Mouse (Mus musculus) intestine, embryonic 16.5 days (tissue): ENCODE measurements around the gene Myl3. TPM values are rescaled to one million over a fixed set of nuclear protein-coding genes. Genes with fewer than 3 reads are reported as not detected.

Experiments used
- ATAC-seq: fragments of 200-750 bp; cut with Nextera tagmentation; 2 replicates; pipeline ENCODE4 v1.8.0; 2017; ENCODE audit warnings: moderate TSS enrichment, moderate library complexity
- H3K27ac ChIP-seq: fragments of 300-500 bp; sonication (generic); 2 replicates; pipeline ENCODE4 v1.5.1; 2014; ENCODE audit warnings: mild to moderate bottlenecking, low read length
- H3K27me3 ChIP-seq: fragments of 300-500 bp; sonication (generic); replicated peaks from 2 replicates; pipeline ENCODE4 v1.6.1; 2014; ENCODE audit warnings: low read length, control low read depth, mixed read lengths; ENCODE audit not compliant: control insufficient read depth, insufficient read depth
- H3K36me3 ChIP-seq: fragments of 300-500 bp; sonication (generic); 2 replicates; pipeline ENCODE4 v1.6.1; 2014; ENCODE audit warnings: low read length, control low read depth; ENCODE audit not compliant: control insufficient read depth, insufficient read depth
- H3K4me1 ChIP-seq: fragments of 300-500 bp; sonication (generic); 2 replicates; pipeline ENCODE4 v1.6.1; 2014; ENCODE audit warnings: low read length, control low read depth, mixed read lengths; ENCODE audit not compliant: control insufficient read depth, insufficient read depth
- H3K4me2 ChIP-seq: fragments of 300-500 bp; sonication (generic); 2 replicates; pipeline ENCODE4 v1.6.1; 2014; ENCODE audit warnings: low read depth, low read length, control low read depth
- H3K4me3 ChIP-seq: fragments of 300-500 bp; sonication (generic); 2 replicates; pipeline ENCODE4 v1.5.1; 2014; ENCODE audit warnings: mild to moderate bottlenecking, low read length
- H3K9ac ChIP-seq: fragments of 300-500 bp; sonication (generic); 2 replicates; pipeline ENCODE4 v1.6.1; 2014; ENCODE audit warnings: low read depth, low read length
- H3K9me3 ChIP-seq: fragments of 300-500 bp; sonication (generic); 2 replicates; pipeline ENCODE4 v1.6.1; 2016; ENCODE audit warnings: low read length, control low read depth; ENCODE audit not compliant: control insufficient read depth
- WGBS: fragments of 180-500 bp; shearing (Covaris S2); extraction: QIAGEN DNeasy Blood & Tissue Kit; methylation state at CpG from one replicate; pipeline ENCODE4 v1.1.7; 2014; 5-methylcytosine and 5-hydroxymethylcytosine counted together
- polyA plus RNA-seq: library from polyadenylated mRNA; unstranded; fragments of >200 nt; fragmentation: Nextera tagmentation; extraction: Ambion mirVana; gene quantifications from 2 replicates; pipeline ENCODE4 v1.2.1, GENCODE M21; 2015

Gene Myl3
- polyA plus RNA-seq, result 0.67 and 0.71 TPM in 2 replicates

- Histone ChIP-seq H3K27ac (peak within 1 kb of the TSS; percentile 74), H3K27me3 (peaks cover 11% of the 10 kb centered on the region; the same call in 1 of the 2 replicates), H3K36me3 (no peaks in the 10 kb centered on the region), H3K4me3 (peak within 1 kb of the TSS; percentile 66), H3K4me2 (peak within 1 kb of the TSS; percentile 88), H3K9me3 (no peaks in the 10 kb centered on the region), H3K9ac (peak within 1 kb of the TSS; percentile 77), H3K4me1 (peaks cover 10% of the 10 kb centered on the region; the same call in 1 of the 2 replicates)
- no peak for ATAC-seq
- 4% methylated on average over 14 of the region's 17 CpGs for WGBS
These were observed at the start of gene Myl3 for GRCm38 (mm10) chr9:110741711-110742294. Gene Myl3, plus strand, starts transcription at chr9:110741861.

- no peak for ATAC-seq
- H3K4me2 ChIP-seq, result no peak overlapping the region
- peaks cover 22% of the 10 kb centered on the region for H3K4me1 ChIP-seq
- no peak overlapping the region for H3K4me3 ChIP-seq
- no peaks in the 10 kb centered on the region for H3K27me3 ChIP-seq
- 73% methylated on average over 4 of the region's 4 CpGs for WGBS
- H3K9ac ChIP-seq, result no peak overlapping the region
- no peak overlapping the region for H3K27ac ChIP-seq
- H3K9me3 ChIP-seq, result no peaks in the 10 kb centered on the region
- no peaks in the 10 kb centered on the region; the same call in 1 of the 2 replicates for H3K36me3 ChIP-seq
These were observed 46.4 kb upstream of the Myl3 start for GRCm38 (mm10) chr9:110695165-110695755.

GRCm38 (mm10) chr9:110696427-110696826, 45.2 kb upstream of the Myl3 start:
- Histone ChIP-seq H3K9me3 (no peaks in the 10 kb centered on the region), H3K4me1 (peaks cover 27% of the 10 kb centered on the region), H3K27me3 (no peaks in the 10 kb centered on the region), H3K4me3 (no peak overlapping the region), H3K9ac (no peak overlapping the region), H3K27ac (no peak overlapping the region), H3K4me2 (no peak overlapping the region), H3K36me3 (no peaks in the 10 kb centered on the region; the same call in 1 of the 2 replicates)
- WGBS, result 87% methylated on average over 5 of the region's 5 CpGs
- ATAC-seq, result no peak

- Histone ChIP-seq H3K27ac (no peak overlapping the region), H3K9ac (no peak overlapping the region), H3K4me1 (peaks cover 35% of the 10 kb centered on the region), H3K9me3 (no peaks in the 10 kb centered on the region), H3K36me3 (no peaks in the 10 kb centered on the region; the same call in 1 of the 2 replicates), H3K4me3 (no peak overlapping the region), H3K4me2 (no peak overlapping the region), H3K27me3 (no peaks in the 10 kb centered on the region)
- no peak for ATAC-seq
- WGBS, result 93% methylated on average over 3 of the region's 3 CpGs
These were observed 44.2 kb upstream of the Myl3 start for GRCm38 (mm10) chr9:110697465-110697864.

- 67% methylated on average over 3 of the region's 3 CpGs for WGBS
- peak; percentile 72 for ATAC-seq
- Histone ChIP-seq H3K4me3 (no peak overlapping the region), H3K9me3 (no peaks in the 10 kb centered on the region), H3K9ac (no peak overlapping the region), H3K4me1 (peaks cover 43% of the 10 kb centered on the region), H3K4me2 (no peak overlapping the region), H3K36me3 (peaks cover under 1% of the 10 kb centered on the region; the same call in 1 of the 2 replicates), H3K27ac (no peak overlapping the region), H3K27me3 (no peaks in the 10 kb centered on the region)
These were observed 42.1 kb upstream of the Myl3 start for GRCm38 (mm10) chr9:110699574-110699973.

- Histone ChIP-seq H3K36me3 (peaks cover 3% of the 10 kb centered on the region; the same call in 1 of the 2 replicates), H3K9me3 (no peaks in the 10 kb centered on the region), H3K4me3 (no peak overlapping the region), H3K4me2 (no peak overlapping the region), H3K4me1 (peaks cover 36% of the 10 kb centered on the region), H3K9ac (no peak overlapping the region), H3K27me3 (no peaks in the 10 kb centered on the region), H3K27ac (peak overlapping the region; percentile 37; the same call in 1 of the 2 replicates)
- 77% methylated on average over 12 of the region's 12 CpGs for WGBS
- ATAC-seq, result peak; percentile 68
These were observed 40.3 kb upstream of the Myl3 start for GRCm38 (mm10) chr9:110701114-110702032.

GRCm38 (mm10) chr9:110702848-110703247, 38.8 kb upstream of the Myl3 start:
- H3K4me3 ChIP-seq, result no peak overlapping the region
- H3K27ac ChIP-seq, result peak overlapping the region; percentile 47; the same call in 1 of the 2 replicates
- H3K4me2 ChIP-seq, result no peak overlapping the region
- H3K4me1 ChIP-seq, result peaks cover 31% of the 10 kb centered on the region
- ATAC-seq, result no peak
- no peaks in the 10 kb centered on the region for H3K27me3 ChIP-seq
- H3K36me3 ChIP-seq, result peaks cover 3% of the 10 kb centered on the region; the same call in 1 of the 2 replicates
- no peaks in the 10 kb centered on the region for H3K9me3 ChIP-seq
- WGBS, result 64% methylated on average over 1 of the region's 1 CpGs
- H3K9ac ChIP-seq, result peak overlapping the region; percentile 15; the same call in 1 of the 2 replicates

- H3K9me3 ChIP-seq, result no peaks in the 10 kb centered on the region
- no peak overlapping the region for H3K9ac ChIP-seq
- 64% methylated on average over 6 of the region's 6 CpGs for WGBS
- H3K27me3 ChIP-seq, result no peaks in the 10 kb centered on the region
- H3K4me2 ChIP-seq, result no peak overlapping the region
- H3K4me3 ChIP-seq, result no peak overlapping the region
- H3K36me3 ChIP-seq, result peaks cover 3% of the 10 kb centered on the region; the same call in 1 of the 2 replicates
- ATAC-seq, result no peak
- H3K4me1 ChIP-seq, result peaks cover 38% of the 10 kb centered on the region
- no peak overlapping the region for H3K27ac ChIP-seq
These were observed 37.7 kb upstream of the Myl3 start for GRCm38 (mm10) chr9:110703951-110704350.

GRCm38 (mm10) chr9:110706784-110707183, 34.9 kb upstream of the Myl3 start:
- Histone ChIP-seq H3K4me2 (no peak overlapping the region), H3K9me3 (no peaks in the 10 kb centered on the region), H3K36me3 (peaks cover 5% of the 10 kb centered on the region; the same call in 1 of the 2 replicates), H3K27ac (no peak overlapping the region), H3K4me1 (peaks cover 27% of the 10 kb centered on the region), H3K4me3 (no peak overlapping the region), H3K9ac (no peak overlapping the region), H3K27me3 (no peaks in the 10 kb centered on the region)
- no peak for ATAC-seq
- WGBS, result 78% methylated on average over 5 of the region's 5 CpGs
